Mouse (Mus musculus) heart, postnatal 10 days (tissue): ENCODE results near the gene Rras2. TPM values are rescaled to one million over a fixed set of nuclear protein-coding genes. Genes with fewer than 3 reads are reported as not detected.

Source experiments
- total RNA-seq, 2 experiments: library from RNA; stranded (reverse); gene quantifications; 2 replicates each; pipeline ENCODE4 v1.2.3; 2021

The Rras2 gene
- total RNA-seq, 2 experiments from 2014 or later = 50.2 to 66.9 TPM

Other genes starting within 250 kb of the Rras2 start
- 10 to 100 TPM; 63.3 to 68.6 TPM for gene Copb1, start 136.9 kb upstream of the Rras2 start, total RNA-seq
- 100 to 1,000 TPM; 143 to 147 TPM for gene Psma1, start 158.3 kb upstream of the Rras2 start, total RNA-seq